Mouse (Mus musculus) liver, embryonic 15.5 days (tissue): ENCODE data around the gene Serpinb2. TPM values are rescaled to one million over a fixed set of nuclear protein-coding genes. Genes with fewer than 3 reads are reported as not detected.

Experiments used
- ATAC-seq: fragments of 200-750 bp; cut with Nextera tagmentation; 2 replicates; pipeline ENCODE4 v1.8.0; 2017; ENCODE audit warnings: moderate number of reproducible peaks, mild to moderate bottlenecking, moderate library complexity; ENCODE audit not compliant: insufficient read depth
- H3K27ac ChIP-seq: fragments of 300-500 bp; sonication (generic); replicated peaks from 2 replicates; pipeline ENCODE4 v1.5.1; 2015; ENCODE audit warnings: mild to moderate bottlenecking, inconsistent platforms
- H3K27me3 ChIP-seq: fragments of 300-500 bp; sonication (generic); 2 replicates; pipeline ENCODE4 v1.6.1; 2015; ENCODE audit warnings: mild to moderate bottlenecking, inconsistent platforms
- H3K36me3 ChIP-seq: fragments of 300-500 bp; sonication (generic); replicated peaks from 2 replicates; pipeline ENCODE4 v1.6.1; 2015; ENCODE audit warnings: moderate library complexity, mild to moderate bottlenecking, inconsistent platforms
- H3K4me1 ChIP-seq: fragments of 300-500 bp; sonication (generic); replicated peaks from 2 replicates; pipeline ENCODE4 v1.6.1; 2015; ENCODE audit warnings: inconsistent platforms
- H3K4me2 ChIP-seq: fragments of 300-500 bp; sonication (generic); 2 replicates; pipeline ENCODE4 v1.6.1; 2015; ENCODE audit warnings: moderate library complexity, mild to moderate bottlenecking, inconsistent platforms
- H3K4me3 ChIP-seq: fragments of 300-500 bp; sonication (generic); replicated peaks from 2 replicates; pipeline ENCODE4 v1.5.1; 2015; ENCODE audit warnings: mild to moderate bottlenecking, inconsistent platforms
- H3K9ac ChIP-seq: fragments of 300-500 bp; sonication (generic); 2 replicates; pipeline ENCODE4 v1.6.1; 2015; ENCODE audit warnings: moderate library complexity, mild to moderate bottlenecking, inconsistent platforms
- H3K9me3 ChIP-seq: fragments of 300-500 bp; sonication (generic); replicated peaks from 2 replicates; pipeline ENCODE4 v1.6.1; 2016; ENCODE audit warnings: inconsistent platforms
- WGBS: fragments of 180-500 bp; shearing (Covaris S2); methylation state at CpG from one replicate; pipeline ENCODE4 v1.1.7; 2015; ENCODE audit warnings: mixed read lengths; ENCODE audit not compliant: insufficient replicate concordance; 5-methylcytosine and 5-hydroxymethylcytosine counted together
- polyA plus RNA-seq: library from polyadenylated mRNA; unstranded; fragments of >200 nt; fragmentation: Nextera tagmentation; extraction: Ambion mirVana; gene quantifications from 2 replicates; pipeline ENCODE4 v1.2.1, GENCODE M21; 2015

Serpinb2 gene
- polyA plus RNA-seq = 2.4 TPM in 2 replicates

DNA sequence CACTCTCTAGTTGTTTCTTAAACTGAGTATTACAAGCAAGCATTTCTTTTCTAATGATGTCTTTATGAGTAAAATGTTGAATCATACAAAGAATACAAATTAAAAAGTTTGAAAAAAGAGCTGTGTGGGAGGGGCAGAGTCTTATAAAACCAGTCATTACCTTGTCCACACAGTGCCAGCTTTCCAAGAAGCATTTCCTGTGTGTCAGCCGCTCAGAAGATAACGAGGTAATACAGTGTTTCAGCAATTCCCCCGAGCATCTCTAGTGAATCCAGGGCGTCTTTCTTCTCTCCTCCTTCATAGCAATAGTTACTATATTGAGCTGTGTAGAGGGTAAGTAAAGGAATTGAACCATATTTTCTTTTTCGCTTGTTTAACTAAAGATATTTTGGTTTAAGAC is at the start of gene Serpinb2:
Gene Serpinb2 (plus strand): TSS at position 172 of the 400 bp plus-strand sequence.
- WGBS = 34% methylated on average over 5 of the region's 5 CpGs
- H3K4me1 ChIP-seq = no peaks in the 10 kb centered on the region
- ATAC-seq = no peak
- no peak within 1 kb of the TSS for H3K4me3 ChIP-seq
- H3K4me2 ChIP-seq = no peak within 1 kb of the TSS
- no peaks in the 10 kb centered on the region for H3K27me3 ChIP-seq
- H3K36me3 ChIP-seq = no peaks in the 10 kb centered on the region
- H3K9ac ChIP-seq = no peak within 1 kb of the TSS
- H3K9me3 ChIP-seq = no peaks in the 10 kb centered on the region
- H3K27ac ChIP-seq = no peak within 1 kb of the TSS

DNA sequence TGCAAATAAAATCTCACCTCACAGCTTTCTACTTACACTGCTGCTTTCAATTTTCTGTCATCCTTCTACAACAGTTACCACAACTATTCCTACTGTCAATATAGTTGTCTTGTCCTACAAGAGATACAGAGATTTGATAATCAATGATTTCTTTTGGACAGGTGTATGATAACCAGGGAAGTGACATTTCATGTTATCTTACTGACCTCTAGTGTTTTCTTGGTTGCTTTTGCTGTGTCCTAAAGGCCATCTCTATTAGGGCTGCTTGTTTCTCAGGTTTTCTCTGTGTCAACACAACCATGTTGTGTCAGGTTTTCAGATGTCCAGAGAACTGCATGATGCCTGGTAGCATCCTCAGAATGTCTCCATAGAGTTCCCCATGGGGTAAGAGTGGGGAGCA is 31.3 kb upstream of the Serpinb2 start:
- Histone ChIP-seq H3K4me1 (no peaks in the 10 kb centered on the region), H3K27me3 (no peaks in the 10 kb centered on the region), H3K27ac (no peak overlapping the region), H3K4me2 (no peak overlapping the region), H3K9me3 (no peaks in the 10 kb centered on the region), H3K4me3 (no peak overlapping the region), H3K36me3 (no peaks in the 10 kb centered on the region), H3K9ac (no peak overlapping the region)
- no peak for ATAC-seq

DNA sequence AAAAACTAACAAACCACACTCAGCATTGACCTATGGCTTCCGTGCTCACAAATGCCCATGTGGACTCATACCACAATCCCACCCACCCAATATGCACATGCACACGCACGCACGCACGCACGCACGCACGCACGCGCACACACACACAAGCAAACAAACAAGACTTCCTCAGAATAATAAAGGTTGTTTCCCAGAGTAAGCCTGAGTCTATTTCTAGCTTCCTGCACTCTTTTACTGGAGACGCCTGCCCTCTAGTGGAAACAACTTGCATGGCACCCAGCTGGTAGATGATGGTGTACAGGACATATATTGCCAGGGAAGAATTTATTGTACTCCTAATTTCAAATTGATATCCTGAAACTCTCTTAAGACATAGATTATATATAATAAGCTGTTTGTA is 29.8 kb upstream of the Serpinb2 start:
- H3K4me2 ChIP-seq = no peak overlapping the region
- no peak overlapping the region for H3K27ac ChIP-seq
- H3K36me3 ChIP-seq = no peaks in the 10 kb centered on the region
- WGBS = 20% methylated on average over 11 of the region's 11 CpGs
- H3K4me1 ChIP-seq = no peaks in the 10 kb centered on the region
- ATAC-seq = no peak
- H3K4me3 ChIP-seq = no peak overlapping the region
- no peaks in the 10 kb centered on the region for H3K9me3 ChIP-seq
- no peaks in the 10 kb centered on the region for H3K27me3 ChIP-seq
- H3K9ac ChIP-seq = no peak overlapping the region

DNA sequence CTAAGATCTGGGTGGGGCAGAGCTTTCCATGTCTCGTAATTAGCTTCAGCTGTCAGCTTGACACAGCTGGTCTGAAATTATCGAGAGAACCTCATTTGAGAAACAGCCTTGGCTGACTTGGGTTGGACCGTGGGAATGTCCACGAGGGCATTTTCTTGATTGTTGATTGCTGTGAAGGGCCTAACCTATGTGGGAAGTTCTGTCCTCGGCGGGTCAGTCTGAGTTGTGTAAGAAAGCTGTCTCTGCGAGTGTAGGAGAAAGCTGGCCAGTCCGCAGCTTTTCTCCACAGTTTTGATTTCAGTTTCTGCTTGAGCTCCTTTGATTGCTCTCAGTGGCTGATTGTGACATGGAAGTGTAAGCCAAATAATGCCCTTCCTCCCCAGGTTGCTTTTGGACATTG is 21.6 kb upstream of the Serpinb2 start:
- Histone ChIP-seq H3K4me2 (no peak overlapping the region), H3K9ac (no peak overlapping the region), H3K27ac (no peak overlapping the region), H3K4me3 (no peak overlapping the region), H3K9me3 (no peaks in the 10 kb centered on the region), H3K4me1 (no peaks in the 10 kb centered on the region), H3K36me3 (no peaks in the 10 kb centered on the region), H3K27me3 (no peaks in the 10 kb centered on the region)
- ATAC-seq = no peak
- WGBS = 54% methylated on average over 8 of the region's 8 CpGs

DNA sequence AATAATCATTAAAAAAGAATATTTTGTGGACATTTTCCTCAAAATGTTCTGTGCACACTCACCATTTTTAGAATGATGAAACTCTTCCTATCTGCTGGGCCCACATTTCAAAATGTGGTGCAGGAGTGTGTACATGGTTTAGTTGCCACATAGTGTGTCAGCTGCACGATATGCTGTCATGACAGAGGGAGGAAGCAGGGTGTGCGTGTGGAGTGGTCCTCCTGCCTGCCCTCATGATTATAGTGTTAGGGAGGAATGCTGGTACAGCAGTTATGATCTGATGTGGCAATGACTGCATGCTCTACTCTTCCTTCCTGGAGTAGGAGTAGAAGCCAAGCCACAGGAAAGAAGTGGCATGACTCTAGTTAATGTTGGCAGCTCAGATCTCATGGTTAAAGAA is 14.4 kb upstream of the Serpinb2 start:
- H3K9ac ChIP-seq = no peak overlapping the region
- no peaks in the 10 kb centered on the region for H3K9me3 ChIP-seq
- H3K27ac ChIP-seq = peak overlapping the region; percentile 15; the same call in 1 of the 2 replicates
- no peaks in the 10 kb centered on the region for H3K36me3 ChIP-seq
- ATAC-seq = peak; percentile 69
- H3K27me3 ChIP-seq = no peaks in the 10 kb centered on the region
- 15% methylated on average over 2 of the region's 2 CpGs for WGBS
- no peaks in the 10 kb centered on the region for H3K4me1 ChIP-seq
- H3K4me2 ChIP-seq = no peak overlapping the region
- no peak overlapping the region for H3K4me3 ChIP-seq

DNA sequence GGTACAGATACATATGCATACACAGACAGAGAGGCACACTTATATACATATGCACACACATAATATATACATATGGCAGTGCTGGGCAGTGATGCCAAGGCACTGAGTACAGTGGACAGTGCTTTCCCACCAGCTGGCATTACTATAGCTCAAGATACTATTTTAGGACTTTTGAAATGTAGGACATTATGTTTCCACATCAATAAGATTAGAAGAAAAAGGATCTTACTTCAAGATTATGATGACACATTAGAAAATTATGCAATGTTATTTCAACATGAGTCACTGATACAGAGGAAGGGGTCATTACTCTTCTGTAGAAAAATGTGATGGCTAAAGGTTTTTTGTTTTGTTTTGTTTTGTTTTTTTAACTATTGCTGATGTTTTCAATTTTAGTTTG is 9.2 kb upstream of the Serpinb2 start:
- H3K27me3 ChIP-seq = no peaks in the 10 kb centered on the region
- no peak overlapping the region for H3K9ac ChIP-seq
- H3K4me1 ChIP-seq = no peaks in the 10 kb centered on the region
- no peaks in the 10 kb centered on the region for H3K9me3 ChIP-seq
- no peak overlapping the region for H3K27ac ChIP-seq
- no peak overlapping the region for H3K4me2 ChIP-seq
- ATAC-seq = no peak
- H3K36me3 ChIP-seq = no peaks in the 10 kb centered on the region
- H3K4me3 ChIP-seq = no peak overlapping the region

DNA sequence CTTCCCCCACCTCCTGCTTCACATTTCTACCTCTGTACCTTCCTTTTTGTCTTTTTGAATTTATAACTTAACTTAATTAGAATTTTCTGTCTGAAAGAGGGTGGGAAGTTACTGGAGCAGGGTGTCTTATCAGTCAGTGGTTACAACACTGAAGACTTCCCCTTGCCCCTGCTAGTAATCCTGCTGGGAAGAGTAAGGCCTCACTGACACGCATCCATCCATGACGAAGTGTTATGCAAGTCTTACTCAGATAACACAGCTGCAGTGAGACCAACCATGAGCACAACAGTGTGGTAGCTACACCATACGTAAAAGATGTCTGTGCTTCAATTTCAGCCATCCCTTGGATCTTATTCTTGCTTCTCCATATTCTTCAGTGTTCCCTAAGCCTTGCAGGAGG is 7.9 kb upstream of the Serpinb2 start:
- Histone ChIP-seq H3K27ac (no peak overlapping the region), H3K27me3 (no peaks in the 10 kb centered on the region), H3K4me1 (no peaks in the 10 kb centered on the region), H3K9ac (no peak overlapping the region), H3K4me3 (no peak overlapping the region), H3K9me3 (no peaks in the 10 kb centered on the region), H3K4me2 (no peak overlapping the region), H3K36me3 (no peaks in the 10 kb centered on the region)
- 37% methylated on average over 3 of the region's 3 CpGs for WGBS
- ATAC-seq = no peak

DNA sequence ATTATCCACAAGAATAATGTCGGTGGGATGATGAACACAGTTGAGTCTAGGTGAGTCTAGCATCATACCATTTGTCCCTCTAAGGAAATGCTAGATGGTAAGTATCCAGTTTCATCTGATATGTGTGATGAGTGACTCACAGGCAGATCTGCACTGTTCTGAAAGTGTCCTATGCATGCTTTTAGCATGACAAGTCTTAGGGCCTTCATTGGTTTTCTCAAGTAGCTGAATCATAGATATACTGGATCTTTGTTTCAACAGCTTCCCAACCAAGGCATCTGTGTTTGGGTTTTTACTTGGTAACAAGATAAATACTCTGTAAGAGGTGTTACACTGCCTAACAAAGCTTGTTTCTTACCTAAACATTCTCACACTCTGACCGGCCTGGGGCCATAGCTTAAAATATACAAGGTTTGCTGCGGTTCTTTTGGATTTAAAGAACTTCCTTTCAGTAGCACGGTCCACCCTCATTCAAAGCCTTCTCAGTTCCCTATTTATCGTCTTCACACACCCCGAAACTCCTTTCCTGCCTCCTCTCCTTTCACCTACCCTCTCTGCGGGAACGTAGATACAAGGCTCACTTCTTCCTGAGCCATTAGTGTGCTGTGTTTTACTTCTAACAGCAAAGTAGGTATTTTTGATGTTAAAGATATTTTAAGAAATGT is 5.2 kb upstream of the Serpinb2 start:
- no peaks in the 10 kb centered on the region for H3K27me3 ChIP-seq
- no peak overlapping the region for H3K4me2 ChIP-seq
- no peak overlapping the region for H3K9ac ChIP-seq
- H3K4me3 ChIP-seq = no peak overlapping the region
- no peaks in the 10 kb centered on the region for H3K4me1 ChIP-seq
- no peak for ATAC-seq
- no peak overlapping the region for H3K27ac ChIP-seq
- no peaks in the 10 kb centered on the region for H3K36me3 ChIP-seq
- H3K9me3 ChIP-seq = no peaks in the 10 kb centered on the region
- WGBS = 40% methylated on average over 8 of the region's 8 CpGs

DNA sequence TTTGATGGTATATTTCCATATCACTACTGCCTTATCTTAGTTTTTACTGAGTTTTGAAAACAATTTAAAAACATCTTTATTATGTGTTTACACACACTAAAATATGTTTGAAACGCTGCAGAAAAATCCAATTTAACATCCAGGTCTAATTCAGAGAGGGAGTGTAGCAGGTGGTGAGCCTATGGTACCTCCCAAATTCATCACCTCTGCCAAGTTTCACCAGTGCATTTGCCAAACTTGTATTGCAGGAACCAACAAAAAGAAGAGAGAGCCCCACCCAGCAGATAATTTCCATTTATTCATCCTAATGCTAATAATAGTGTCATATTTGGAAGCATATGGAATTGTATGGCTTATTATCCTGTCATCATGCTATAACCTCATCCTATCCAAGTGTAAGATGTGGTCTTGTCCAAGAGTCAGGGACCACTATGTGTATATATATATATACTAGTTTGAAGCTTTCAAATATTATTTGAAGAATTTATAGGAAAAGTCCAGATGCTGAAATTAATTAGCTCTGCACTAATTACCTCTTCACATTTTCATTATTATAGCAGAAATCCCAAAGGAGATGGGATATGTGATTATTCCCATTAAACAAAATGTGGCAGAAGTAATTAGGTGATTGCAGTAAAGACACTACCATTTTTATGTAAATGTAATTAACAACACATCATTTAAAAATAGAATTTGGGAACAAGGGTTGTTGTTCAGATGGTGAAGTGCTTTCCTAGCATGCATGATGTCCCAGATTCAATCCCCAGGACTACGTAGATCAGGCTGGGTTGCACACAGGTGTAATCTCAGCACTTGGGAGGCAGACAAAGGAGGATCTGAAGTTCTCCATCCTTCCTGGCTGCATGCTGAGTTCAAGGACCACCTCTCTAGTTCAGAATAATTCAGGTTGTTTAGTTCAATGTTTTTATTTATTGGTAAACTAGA is 1.2 kb downstream of the Serpinb2 start:
- Histone ChIP-seq H3K27ac (no peak overlapping the region), H3K4me2 (no peak overlapping the region), H3K4me1 (no peaks in the 10 kb centered on the region), H3K9ac (no peak overlapping the region), H3K9me3 (no peaks in the 10 kb centered on the region), H3K27me3 (no peaks in the 10 kb centered on the region), H3K4me3 (no peak overlapping the region), H3K36me3 (no peaks in the 10 kb centered on the region)
- WGBS = 64% methylated on average over 2 of the region's 2 CpGs
- no peak for ATAC-seq

DNA sequence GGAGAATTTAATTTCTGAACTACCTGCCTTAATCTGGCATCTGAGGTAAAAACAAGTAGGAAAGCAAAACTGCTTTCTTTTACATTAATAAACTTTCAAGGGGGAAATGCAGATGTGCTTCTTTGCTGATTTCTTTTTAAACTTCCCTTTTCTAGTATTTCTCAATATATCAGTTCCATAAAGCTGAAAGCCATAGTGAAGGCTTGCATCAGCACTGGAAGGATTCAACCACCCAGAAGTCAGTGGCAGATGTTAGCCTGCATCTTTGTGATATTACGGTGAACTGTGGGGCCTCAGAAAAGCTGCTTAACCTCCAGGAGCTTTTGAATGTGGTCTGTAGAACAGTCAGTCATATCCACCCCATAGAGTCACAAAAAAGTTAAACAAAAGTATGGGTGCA is 2.3 kb downstream of the Serpinb2 start:
- Histone ChIP-seq H3K4me1 (no peaks in the 10 kb centered on the region), H3K36me3 (no peaks in the 10 kb centered on the region), H3K4me3 (no peak overlapping the region), H3K27ac (no peak overlapping the region), H3K9me3 (no peaks in the 10 kb centered on the region), H3K4me2 (no peak overlapping the region), H3K27me3 (no peaks in the 10 kb centered on the region), H3K9ac (no peak overlapping the region)
- WGBS = 37% methylated on average over 1 of the region's 1 CpGs
- no peak for ATAC-seq

DNA sequence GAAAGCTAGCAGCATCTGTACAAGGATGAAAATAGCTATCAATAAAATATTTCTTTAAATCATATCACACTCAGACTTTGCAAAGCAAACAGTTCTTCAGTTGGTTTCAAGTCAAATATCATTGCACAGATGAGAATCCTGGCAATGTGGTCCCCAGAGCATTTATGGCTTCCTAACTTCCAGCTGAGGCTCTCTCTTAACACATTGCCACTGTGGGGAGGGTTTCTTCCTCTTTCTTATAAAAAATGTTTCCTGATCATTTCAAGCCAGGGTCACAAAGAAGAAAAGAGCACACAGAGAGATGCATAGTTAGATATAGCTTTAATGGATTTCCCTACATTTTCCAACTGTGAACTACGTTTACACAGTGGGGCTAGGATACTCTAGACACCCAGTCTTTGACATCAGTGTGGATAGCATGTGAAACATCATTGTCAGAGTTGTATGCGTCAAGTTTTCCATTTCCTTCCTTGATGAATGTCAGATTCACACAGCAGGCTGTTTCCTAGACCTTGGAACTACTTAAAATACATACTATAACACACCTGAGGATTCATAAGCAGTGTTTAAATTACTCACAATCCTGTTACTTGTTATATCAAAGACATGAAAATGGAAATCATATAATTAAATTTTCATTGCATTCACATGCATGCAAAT is 4.7 kb downstream of the Serpinb2 start:
- H3K4me1 ChIP-seq = no peaks in the 10 kb centered on the region
- no peaks in the 10 kb centered on the region for H3K27me3 ChIP-seq
- H3K4me3 ChIP-seq = no peak overlapping the region
- H3K9me3 ChIP-seq = no peaks in the 10 kb centered on the region
- no peak for ATAC-seq
- no peak overlapping the region for H3K9ac ChIP-seq
- no peak overlapping the region for H3K27ac ChIP-seq
- no peaks in the 10 kb centered on the region for H3K36me3 ChIP-seq
- 31% methylated on average over 2 of the region's 2 CpGs for WGBS
- H3K4me2 ChIP-seq = no peak overlapping the region
